Comparison of ENCODE assay signal across 14 mouse cellular contexts in genomic region chr10:39066061-39066460, GRCm38 (mm10).
"Had no signal": no experiment of that assay in that cellular context is flagged by ENCODE, and none has a peak within 500 bp of the region (broad histone marks: within the 10 kb centered on the region; RNA-seq: fewer than 3 reads in every experiment).

No protein-coding gene starts in this region.

- H3K9me3 ChIP-seq: kidney, embryonic 15.5 days; liver, embryonic 13.5 days had no signal

- DNase-seq: kidney, postnatal 10 days; kidney, postnatal 36 days; layer of hippocampus, postnatal 36 days; liver, embryonic 13.5 days; lung, adult 2 months; lung, postnatal 14 days; lung, postnatal 4 days; midbrain, embryonic 14.5 days; thymus, adult 2 months; thymus, postnatal 14 days; thymus, postnatal 4 days had no signal

- H3K27me3 ChIP-seq: kidney, embryonic 15.5 days; liver, embryonic 13.5 days had no signal

- H3K4me2 ChIP-seq: kidney, embryonic 15.5 days; liver, embryonic 13.5 days; midbrain, embryonic 11.5 days had no signal

- H3K4me1 ChIP-seq: kidney, embryonic 15.5 days; liver, embryonic 13.5 days had no signal

- H3K4me3 ChIP-seq: kidney, embryonic 15.5 days; left cerebral cortex, adult 2 months; liver, embryonic 13.5 days had no signal

- H3K27ac ChIP-seq: kidney, embryonic 15.5 days; left cerebral cortex, adult 2 months; liver, embryonic 13.5 days had no signal

- H3K36me3 ChIP-seq: liver, embryonic 13.5 days had no signal

- H3K9ac ChIP-seq: kidney, embryonic 15.5 days; liver, embryonic 13.5 days had no signal
